8 mouse cellular contexts compared by ENCODE assay signal in genomic region chr8:126526864-126527571, GRCm38 (mm10). TPM values are rescaled to one million over a fixed set of nuclear protein-coding genes. Genes with fewer than 3 reads are reported as not detected.
DNase-seq lines count a peak whose midpoint lies in the region; ATAC-seq lines count a peak whose summit lies in the region.

No protein-coding gene starts in this region.

- 58% methylated on average over 14 of the region's 14 CpGs for WGBS in hindbrain, embryonic 15.5 days
- 57% methylated on average over 14 of the region's 14 CpGs for WGBS in hindbrain, embryonic 16.5 days
- 19% methylated on average over 14 of the region's 14 CpGs for WGBS in liver, embryonic 13.5 days (ENCODE audit: insufficient replicate concordance)
- WGBS in stomach, embryonic 15.5 days = 26% methylated on average over 14 of the region's 14 CpGs

- peak; percentile 87 for DNase-seq in heart, postnatal 25 days (ENCODE audit: low spot score)
- DNase-seq in liver, embryonic 13.5 days = no peak
- DNase-seq in thymus, adult 18-20 months = no peak

- H3K4me1 ChIP-seq in hindbrain, embryonic 15.5 days (replicated peaks) = peaks cover 21% of the 10 kb centered on the region
- peaks cover 7% of the 10 kb centered on the region for H3K4me1 ChIP-seq in hindbrain, embryonic 16.5 days (ENCODE audit: control insufficient read depth, insufficient read depth, low read depth, low read length)
- peaks cover 5% of the 10 kb centered on the region; the same call in 1 of the 2 replicates for H3K4me1 ChIP-seq in liver, embryonic 13.5 days (replicated peaks)
- peaks cover 15% of the 10 kb centered on the region for H3K4me1 ChIP-seq in stomach, embryonic 15.5 days

- H3K27me3 ChIP-seq in hindbrain, embryonic 15.5 days = no peaks in the 10 kb centered on the region
- H3K27me3 ChIP-seq in hindbrain, embryonic 16.5 days (replicated peaks; ENCODE audit: control insufficient read depth, insufficient read depth, low read length) = no peaks in the 10 kb centered on the region
- H3K27me3 ChIP-seq in liver, embryonic 13.5 days = no peaks in the 10 kb centered on the region
- no peaks in the 10 kb centered on the region for H3K27me3 ChIP-seq in stomach, embryonic 15.5 days (replicated peaks)

- H3K4me2 ChIP-seq in hindbrain, embryonic 15.5 days = no peak overlapping the region
- no peak overlapping the region for H3K4me2 ChIP-seq in hindbrain, embryonic 16.5 days (ENCODE audit: low read length)
- H3K4me2 ChIP-seq in liver, embryonic 13.5 days = no peak overlapping the region
- no peak overlapping the region; the same call in 1 of the 2 replicates for H3K4me2 ChIP-seq in stomach, embryonic 15.5 days

- H3K9ac ChIP-seq in hindbrain, embryonic 15.5 days = no peak overlapping the region
- no peak overlapping the region for H3K9ac ChIP-seq in hindbrain, embryonic 16.5 days (ENCODE audit: low read depth, low read length)
- no peak overlapping the region; the same call in 1 of the 2 replicates for H3K9ac ChIP-seq in liver, embryonic 13.5 days
- H3K9ac ChIP-seq in stomach, embryonic 15.5 days = no peak overlapping the region

- H3K36me3 ChIP-seq in hindbrain, embryonic 15.5 days = no peaks in the 10 kb centered on the region
- H3K36me3 ChIP-seq in hindbrain, embryonic 16.5 days (ENCODE audit: control insufficient read depth, insufficient read depth, low read length) = no peaks in the 10 kb centered on the region
- no peaks in the 10 kb centered on the region for H3K36me3 ChIP-seq in liver, embryonic 13.5 days
- H3K36me3 ChIP-seq in stomach, embryonic 15.5 days = no peaks in the 10 kb centered on the region

- ATAC-seq in hindbrain, embryonic 15.5 days (ENCODE audit: low FRiP score, low read depth) = no peak
- ATAC-seq in hindbrain, embryonic 16.5 days = no peak
- peak; percentile 98 for ATAC-seq in common myeloid progenitor, adult 5-6 weeks (replicated peaks; ENCODE audit: low read depth, poor library complexity, severe bottlenecking)
- peak; percentile 66 for ATAC-seq in liver, embryonic 13.5 days (ENCODE audit: low read depth)
- ATAC-seq in stomach, embryonic 15.5 days (ENCODE audit: insufficient read depth, low FRiP score, low read depth) = peak; percentile 20; the same call in 1 of the 2 replicates
- no peak for ATAC-seq in inflammation-experienced regulatory T-cells, adult 6 months

- H3K27ac ChIP-seq in hindbrain, embryonic 15.5 days (replicated peaks) = 0 out of 2 replicates have a peak overlapping the region, but pooled peaks have one; percentile 21
- H3K27ac ChIP-seq in hindbrain, embryonic 16.5 days (ENCODE audit: low read depth, low read length) = no peak overlapping the region
- H3K27ac ChIP-seq in liver, embryonic 13.5 days = peak overlapping the region; percentile 63; the same call in 1 of the 2 replicates
- peak overlapping the region; percentile 85 for H3K27ac ChIP-seq in stomach, embryonic 15.5 days

- no peaks in the 10 kb centered on the region for H3K9me3 ChIP-seq in hindbrain, embryonic 15.5 days
- no peaks in the 10 kb centered on the region for H3K9me3 ChIP-seq in hindbrain, embryonic 16.5 days (ENCODE audit: control insufficient read depth, low read length)
- no peaks in the 10 kb centered on the region for H3K9me3 ChIP-seq in liver, embryonic 13.5 days (replicated peaks)
- H3K9me3 ChIP-seq in stomach, embryonic 15.5 days = no peaks in the 10 kb centered on the region

- no peak overlapping the region for H3K4me3 ChIP-seq in hindbrain, embryonic 15.5 days
- H3K4me3 ChIP-seq in hindbrain, embryonic 16.5 days (ENCODE audit: low read length) = no peak overlapping the region
- no peak overlapping the region for H3K4me3 ChIP-seq in liver, embryonic 13.5 days (replicated peaks)
- H3K4me3 ChIP-seq in stomach, embryonic 15.5 days (replicated peaks) = no peak overlapping the region

- intact Hi-C loops in heart, postnatal 25 days (cut with DNase I) = loop anchor here (5.0 kb wide), 2 partner anchors 40 to 210 kb away; no protein-coding TSS in a partner anchor

RNA-seq across cellular contexts. Expression of gene Tarbp1, which starts 52.2 kb away (rescaled TPM):
- 1.8 TPM in 2 replicates for polyA plus RNA-seq in hindbrain, embryonic 15.5 days (2015; fragmentation: Nextera tagmentation; extraction: Ambion mirVana)
- polyA plus RNA-seq in hindbrain, embryonic 16.5 days (2015; fragmentation: Nextera tagmentation; extraction: Ambion mirVana) = 1.2 and 1.5 TPM in 2 replicates
- 12.4 and 16.4 TPM in 2 replicates for total RNA-seq in common myeloid progenitor, adult 5-6 weeks (2017)
- 1 to 10 TPM; 4.0 to 5.1 TPM for total RNA-seq in heart, postnatal 25 days (2021)
- 1.3 and 1.6 TPM in 2 replicates for polyA plus RNA-seq in liver, embryonic 13.5 days (2015; fragmentation: Nextera tagmentation; extraction: Ambion mirVana)
- polyA plus RNA-seq in stomach, embryonic 15.5 days (2015; fragmentation: Nextera tagmentation; extraction: Ambion mirVana) = 2.6 and 3.0 TPM in 2 replicates
- polyA plus RNA-seq in inflammation-experienced regulatory T-cells, adult 6 months (2017; shearing (Covaris generic)) = 1 to 10 TPM; 1.9 to 3.8 (median 3.2) TPM

Comparison
In these comparisons a context has a peak if more than half of its experiments do, and no peak if none do; other contexts are left out.
1. ATAC-seq: peak in common myeloid progenitor, adult 5-6 weeks (single experiment), liver, embryonic 13.5 days (single experiment) and stomach, embryonic 15.5 days (single experiment); none in hindbrain, embryonic 15.5 days (single experiment), hindbrain, embryonic 16.5 days (single experiment) and inflammation-experienced regulatory T-cells, adult 6 months (single experiment).